Mouse (Mus musculus) embryonic facial prominence, embryonic 11.5 days (tissue): ENCODE results near the gene Tnnt3. TPM values are rescaled to one million over a fixed set of nuclear protein-coding genes. Genes with fewer than 3 reads are reported as not detected.

Source experiments
- ATAC-seq: fragments of 200-750 bp; cut with Nextera tagmentation; replicated peaks from 2 replicates; pipeline ENCODE4 v1.8.0; 2017; ENCODE audit warnings: low read depth; ENCODE audit not compliant: insufficient number of reproducible peaks, low FRiP score, low TSS enrichment
- DNase-seq: peaks from one replicate; pipeline ENCODE4 v3.0.0-alpha.2; 2015; ENCODE audit warnings: low spot score
- H3K27ac ChIP-seq: fragments of 300-500 bp; sonication (generic); replicated peaks from 2 replicates; pipeline ENCODE4 v1.5.1; 2014; ENCODE audit warnings: mild to moderate bottlenecking, low read depth, low read length, control low read depth
- H3K27me3 ChIP-seq: fragments of 300-500 bp; sonication (generic); 2 replicates; pipeline ENCODE4 v1.6.1; 2014; ENCODE audit warnings: mild to moderate bottlenecking, low read length, moderate library complexity, mixed read lengths; ENCODE audit not compliant: control insufficient read depth, insufficient read depth
- H3K36me3 ChIP-seq: fragments of 300-500 bp; sonication (generic); replicated peaks from 2 replicates; pipeline ENCODE4 v1.6.1; 2014; ENCODE audit warnings: low read depth, mild to moderate bottlenecking, low read length, moderate library complexity, mixed read lengths; ENCODE audit not compliant: control insufficient read depth, insufficient read depth
- H3K4me1 ChIP-seq: fragments of 300-500 bp; sonication (generic); 2 replicates; pipeline ENCODE4 v1.6.1; 2014; ENCODE audit warnings: low read length, mixed read lengths; ENCODE audit not compliant: control insufficient read depth, insufficient read depth
- H3K4me2 ChIP-seq: fragments of 300-500 bp; sonication (generic); 2 replicates; pipeline ENCODE4 v1.6.1; 2014; ENCODE audit warnings: low read depth, mild to moderate bottlenecking, control low read depth, low read length, moderate library complexity
- H3K4me3 ChIP-seq: fragments of 300-500 bp; sonication (generic); 2 replicates; pipeline ENCODE4 v1.5.1; 2014; ENCODE audit warnings: low read depth, low read length, control low read depth
- H3K9ac ChIP-seq: fragments of 300-500 bp; sonication (generic); replicated peaks from 2 replicates; pipeline ENCODE4 v1.6.1; 2014; ENCODE audit warnings: mild to moderate bottlenecking, control low read depth, low read length
- H3K9me3 ChIP-seq: fragments of 300-500 bp; sonication (generic); replicated peaks from 2 replicates; pipeline ENCODE4 v1.6.1; 2016; ENCODE audit warnings: mild to moderate bottlenecking, low read length, inconsistent platforms, mixed read lengths; ENCODE audit not compliant: control insufficient read depth
- WGBS: fragments of 180-500 bp; shearing (Covaris S2); extraction: QIAGEN DNeasy Blood & Tissue Kit; methylation state at CpG from one replicate; pipeline ENCODE4 v1.1.7; 2014; 5-methylcytosine and 5-hydroxymethylcytosine counted together
- polyA plus RNA-seq: library from polyadenylated mRNA; unstranded; fragments of >200 nt; fragmentation: Nextera tagmentation; extraction: Ambion mirVana; gene quantifications from 2 replicates; pipeline ENCODE4 v1.2.1, GENCODE M21; 2014

The Tnnt3 gene
- polyA plus RNA-seq, 1 experiment from 2014 or later: 2.8 TPM

DNA sequence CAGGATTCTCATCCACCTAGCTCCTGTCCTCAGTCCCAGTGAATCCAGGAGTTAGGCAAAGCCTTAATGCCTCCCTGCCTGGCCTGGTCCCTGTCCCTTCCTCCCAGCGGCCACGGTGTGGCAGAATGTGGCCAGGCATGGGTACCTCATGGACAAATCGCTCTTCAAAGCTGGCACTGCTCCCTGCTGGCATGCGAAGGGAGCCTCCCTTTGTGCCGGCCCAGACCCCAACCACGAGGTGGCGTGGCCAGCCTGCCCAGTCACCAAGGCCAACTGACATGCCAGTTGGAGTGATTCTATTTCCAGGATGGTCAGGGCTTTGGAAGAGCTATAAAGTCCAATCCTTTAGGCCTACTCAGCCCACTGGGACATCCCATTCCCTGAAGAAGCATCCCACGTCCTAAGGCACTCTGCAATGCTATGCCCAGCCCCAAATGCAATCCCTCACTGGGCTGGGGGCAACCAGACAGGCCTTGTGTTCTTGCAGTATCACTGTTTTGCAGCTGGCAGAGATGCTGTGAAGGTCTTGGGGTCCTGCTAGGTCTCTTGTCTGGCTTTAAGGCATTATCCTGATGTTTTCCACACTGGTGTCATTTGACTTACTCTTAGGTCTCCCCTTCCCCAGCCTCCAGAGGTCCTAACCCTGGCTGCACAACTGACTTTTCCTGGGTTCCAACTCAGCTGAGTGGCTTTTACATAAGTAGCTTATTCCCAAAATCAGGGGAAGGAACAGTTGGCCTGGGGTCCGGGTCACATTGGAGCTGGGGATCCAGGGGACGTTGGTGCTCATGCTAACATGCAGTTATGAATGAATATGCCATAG lies 51.5 kb downstream of the Tnnt3 start:
- no peaks in the 10 kb centered on the region for H3K36me3 ChIP-seq
- no peaks in the 10 kb centered on the region for H3K9me3 ChIP-seq
- no peak overlapping the region for H3K4me2 ChIP-seq
- DNase-seq (no peak), ATAC-seq (no peak)
- no peak overlapping the region for H3K9ac ChIP-seq
- WGBS: 89% methylated on average over 10 of the region's 10 CpGs
- H3K4me1 ChIP-seq: peaks cover 41% of the 10 kb centered on the region
- no peaks in the 10 kb centered on the region for H3K27me3 ChIP-seq
- H3K27ac ChIP-seq: no peak overlapping the region
- no peak overlapping the region for H3K4me3 ChIP-seq

DNA sequence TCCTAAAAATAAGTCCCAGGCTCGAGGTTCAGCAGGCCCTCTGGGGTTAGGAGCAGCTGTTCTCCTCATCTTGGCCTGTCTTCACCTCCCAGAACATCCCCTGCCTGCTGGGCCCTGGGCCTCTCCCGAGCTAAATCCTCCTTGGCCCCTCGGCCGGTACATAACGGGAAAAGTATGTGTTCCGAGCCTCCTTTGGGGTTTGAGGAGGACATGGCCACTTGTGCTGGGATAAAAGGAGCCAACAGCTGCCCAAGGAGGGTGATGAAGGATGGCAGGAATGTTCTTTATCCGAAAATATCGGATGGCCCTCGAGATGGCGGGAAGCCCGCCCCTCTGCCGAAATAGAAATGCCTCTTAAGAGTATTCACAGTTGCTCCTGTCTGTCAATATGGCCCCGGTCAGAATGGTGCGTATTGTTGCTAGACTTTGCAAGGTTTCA lies 52.3 kb downstream of the Tnnt3 start:
- H3K9me3 ChIP-seq: no peaks in the 10 kb centered on the region
- ATAC-seq (no peak), DNase-seq (no peak)
- H3K9ac ChIP-seq: no peak overlapping the region
- H3K4me1 ChIP-seq: peaks cover 34% of the 10 kb centered on the region
- no peak overlapping the region for H3K27ac ChIP-seq
- H3K4me3 ChIP-seq: no peak overlapping the region
- 72% methylated on average over 14 of the region's 14 CpGs for WGBS
- no peak overlapping the region for H3K4me2 ChIP-seq
- no peaks in the 10 kb centered on the region for H3K27me3 ChIP-seq
- H3K36me3 ChIP-seq: no peaks in the 10 kb centered on the region

GRCm38 (mm10) chr7:142551691-142552090 lies 53.1 kb downstream of the Tnnt3 start:
- H3K9ac ChIP-seq: no peak overlapping the region
- no peaks in the 10 kb centered on the region for H3K36me3 ChIP-seq
- no peaks in the 10 kb centered on the region for H3K27me3 ChIP-seq
- WGBS: 86% methylated on average over 5 of the region's 5 CpGs
- no peaks in the 10 kb centered on the region for H3K9me3 ChIP-seq
- H3K4me2 ChIP-seq: no peak overlapping the region
- DNase-seq: no peak
- no peak overlapping the region for H3K4me3 ChIP-seq
- no peak for ATAC-seq
- peaks cover 30% of the 10 kb centered on the region for H3K4me1 ChIP-seq
- peak overlapping the region; percentile 93 for H3K27ac ChIP-seq

DNA sequence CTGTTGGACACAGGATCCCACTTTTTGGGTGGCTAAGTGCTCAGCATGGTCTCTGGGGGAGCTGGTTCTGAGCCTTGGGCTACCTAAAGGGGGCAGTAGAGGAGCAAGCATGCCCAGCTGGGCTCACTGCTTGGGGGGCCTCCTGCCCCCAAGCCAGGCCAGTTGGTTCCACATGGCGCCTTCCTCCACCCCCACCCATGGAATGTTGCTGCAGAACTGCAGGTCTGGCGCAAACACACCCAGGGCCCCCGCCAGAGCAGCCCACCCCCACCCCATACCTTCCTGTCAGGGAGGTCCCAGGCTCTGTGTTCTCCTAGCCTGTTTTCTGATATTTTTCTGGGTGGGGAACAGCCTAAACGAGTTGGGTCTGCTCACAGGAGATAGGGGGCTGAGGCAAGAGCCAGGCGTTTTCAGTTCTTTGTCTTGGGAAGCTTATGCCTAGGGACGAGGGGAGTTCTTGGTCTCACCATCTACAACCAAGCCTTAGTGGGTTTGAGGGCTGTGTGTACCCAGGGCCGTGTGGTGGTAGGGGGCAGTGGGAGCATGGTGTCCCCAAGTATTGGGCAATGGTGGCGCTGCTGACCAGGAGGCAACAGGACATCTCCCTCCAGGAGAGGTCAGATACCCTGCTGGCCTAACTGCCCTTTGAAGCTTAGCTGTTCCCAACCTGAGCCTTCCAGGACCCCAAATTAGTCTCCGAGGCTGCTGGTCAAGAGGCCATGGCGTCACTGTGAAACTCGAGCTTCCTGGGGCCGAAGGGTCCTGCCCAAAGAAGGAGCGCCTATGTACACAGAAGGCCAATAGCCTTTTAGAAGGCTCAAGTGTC lies 54.2 kb downstream of the Tnnt3 start:
- no peaks in the 10 kb centered on the region for H3K9me3 ChIP-seq
- DNase-seq: peak; percentile 83
- peaks cover 33% of the 10 kb centered on the region for H3K4me1 ChIP-seq
- ATAC-seq: peak; percentile 74
- H3K36me3 ChIP-seq: no peaks in the 10 kb centered on the region
- H3K4me2 ChIP-seq: no peak overlapping the region; the same call in 1 of the 2 replicates
- 13% methylated on average over 13 of the region's 13 CpGs for WGBS
- H3K4me3 ChIP-seq: no peak overlapping the region
- H3K9ac ChIP-seq: peak overlapping the region; percentile 44
- H3K27ac ChIP-seq: peak overlapping the region; percentile 93
- H3K27me3 ChIP-seq: no peaks in the 10 kb centered on the region

- Histone ChIP-seq H3K9me3 (no peaks in the 10 kb centered on the region), H3K36me3 (no peaks in the 10 kb centered on the region), H3K27me3 (no peaks in the 10 kb centered on the region), H3K4me1 (peaks cover 30% of the 10 kb centered on the region), H3K9ac (peak overlapping the region; percentile 44), H3K4me3 (no peak overlapping the region), H3K27ac (peak overlapping the region; percentile 93), H3K4me2 (no peak overlapping the region; the same call in 1 of the 2 replicates)
- WGBS: 12% methylated on average over 11 of the region's 11 CpGs
- ATAC-seq (peak; percentile 45; the same call in 1 of the 2 replicates), DNase-seq (peak; percentile 64)
Observed at GRCm38 (mm10) chr7:142553417-142554335, 55.0 kb downstream of the Tnnt3 start.

- WGBS: 42% methylated on average over 1 of the region's 1 CpGs
- Histone ChIP-seq H3K9me3 (no peaks in the 10 kb centered on the region), H3K4me1 (peaks cover 29% of the 10 kb centered on the region), H3K4me3 (no peak overlapping the region), H3K27me3 (no peaks in the 10 kb centered on the region), H3K36me3 (no peaks in the 10 kb centered on the region), H3K9ac (no peak overlapping the region), H3K27ac (peak overlapping the region; percentile 93), H3K4me2 (no peak overlapping the region)
- DNase-seq (no peak), ATAC-seq (no peak)
Observed at GRCm38 (mm10) chr7:142554625-142555024, 56.0 kb downstream of the Tnnt3 start.

GRCm38 (mm10) chr7:142555366-142556088 lies 56.9 kb downstream of the Tnnt3 start:
- H3K4me2 ChIP-seq: no peak overlapping the region
- 76% methylated on average over 8 of the region's 8 CpGs for WGBS
- H3K27me3 ChIP-seq: no peaks in the 10 kb centered on the region
- DNase-seq (no peak), ATAC-seq (no peak)
- peaks cover 29% of the 10 kb centered on the region for H3K4me1 ChIP-seq
- no peak overlapping the region for H3K4me3 ChIP-seq
- no peak overlapping the region for H3K9ac ChIP-seq
- H3K36me3 ChIP-seq: no peaks in the 10 kb centered on the region
- H3K27ac ChIP-seq: no peak overlapping the region
- no peaks in the 10 kb centered on the region for H3K9me3 ChIP-seq
